Mouse (Mus musculus): Measurements from ENCODE around the gene Zfhx3.

GRCm38 (mm10) chr8:108577571-108577970, 635.1 kb downstream of the Zfhx3 start:
- TF ChIP-seq CTCF (conservative IDR thresholded peaks at IDR 0.05; ENCODE audit: insufficient read depth, insufficient read length, low read depth, low read length) (no peak), POLR2A (IDR thresholded peaks at IDR 0.05; ENCODE audit: low read depth, low read length) (no peak)

Measured in kidney, adult 2 months (tissue).